Mouse (Mus musculus) left cerebral cortex, adult 11 months (tissue): ENCODE measurements around the gene Chtop.

Experiments used
- DNase-seq: peaks from one replicate; pipeline ENCODE4 v3.0.0; 2022; ENCODE audit warnings: low spot score

Gene Chtop

DNA sequence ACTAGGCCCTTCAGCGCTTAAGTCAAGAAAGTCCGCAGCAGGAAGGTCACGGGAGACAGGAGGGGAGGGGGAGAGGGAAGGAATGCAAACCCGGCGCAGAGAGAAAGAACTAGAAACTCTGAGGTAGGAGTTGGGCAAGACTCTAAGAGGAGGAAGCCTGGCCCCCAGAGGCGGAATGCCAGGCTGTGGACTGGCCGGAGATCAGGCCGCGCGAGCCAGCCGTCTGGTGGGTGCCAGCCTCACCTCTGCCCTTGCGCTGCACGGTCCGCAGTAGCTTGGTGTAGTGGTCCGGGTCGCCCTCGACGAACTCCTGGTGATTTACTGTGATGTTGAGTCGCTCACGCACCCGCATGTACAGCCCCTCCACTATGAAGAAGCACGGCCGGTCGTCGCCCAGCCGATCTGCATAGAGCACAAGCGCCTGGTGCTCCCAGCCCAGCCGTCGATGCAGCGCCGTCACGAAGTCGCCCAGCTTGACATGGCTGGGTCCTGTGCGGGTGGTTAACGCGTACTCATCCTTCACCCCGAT, 44.7 kb downstream of the Chtop start:
- no peak for DNase-seq

DNA sequence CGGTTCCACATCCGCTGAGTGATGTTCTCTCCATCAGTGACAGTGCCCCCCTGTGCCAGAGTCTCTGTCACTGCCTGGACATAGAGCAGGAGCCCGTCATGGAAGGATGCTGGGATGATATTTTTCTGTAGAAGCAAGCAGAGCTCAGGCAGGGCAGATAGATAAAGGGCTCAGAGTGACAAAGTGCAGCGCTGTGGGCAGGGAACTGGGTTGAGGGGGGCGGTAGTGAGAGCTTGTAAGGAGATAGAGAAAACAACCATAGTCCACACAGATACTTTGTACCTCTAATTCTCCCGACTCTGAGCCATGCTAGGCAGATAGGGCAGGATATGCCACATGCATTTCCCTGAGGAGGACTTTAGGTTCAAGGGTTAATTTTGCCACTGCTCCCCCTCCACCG, 46.7 kb downstream of the Chtop start:
- no peak for DNase-seq

GRCm38 (mm10) chr3:90461935-90462334, 47.4 kb downstream of the Chtop start:
- DNase-seq: no peak

DNA sequence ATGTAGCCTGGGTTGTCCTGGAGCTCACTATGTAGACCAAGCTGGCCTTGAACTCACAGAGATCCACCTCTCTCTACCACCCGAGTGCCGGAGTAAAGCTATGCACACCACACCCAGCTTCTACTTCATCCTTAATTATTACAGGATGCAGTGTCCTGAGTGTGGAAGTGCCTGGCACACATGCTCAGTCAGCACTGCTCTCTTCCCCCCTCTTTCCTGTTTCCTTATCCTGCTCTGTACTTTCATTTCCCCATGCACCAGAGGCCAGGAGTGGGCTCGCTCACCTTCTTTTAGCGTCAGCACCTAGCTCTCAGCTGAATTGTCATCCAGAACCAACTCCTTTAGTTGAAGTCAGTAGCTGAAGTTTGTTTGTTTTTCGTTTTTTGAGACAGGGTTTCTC, 49.0 kb downstream of the Chtop start:
- no peak for DNase-seq

- no peak for DNase-seq
Observed at GRCm38 (mm10) chr3:90459727-90460126, 49.6 kb downstream of the Chtop start.

DNA sequence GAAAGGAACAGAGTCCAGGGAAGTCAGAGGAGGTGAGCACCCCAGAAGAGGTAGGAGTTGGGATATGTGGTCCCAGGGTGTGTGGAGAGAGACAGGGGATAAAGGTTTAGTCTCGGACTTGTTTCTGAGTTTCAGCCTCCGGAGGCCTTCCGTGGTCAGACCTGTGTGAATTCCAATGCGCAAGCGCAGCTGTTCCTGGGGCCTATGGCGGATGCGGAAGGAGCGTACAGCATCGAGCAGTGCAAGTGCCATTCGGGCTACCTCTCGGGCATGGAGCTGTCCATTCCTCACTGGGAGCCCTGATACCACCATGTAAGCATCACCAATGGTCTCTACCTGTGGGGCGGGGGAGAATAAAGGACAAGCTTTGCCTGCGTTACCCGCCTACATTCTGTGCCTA, 54.4 kb downstream of the Chtop start:
- DNase-seq: no peak

DNA sequence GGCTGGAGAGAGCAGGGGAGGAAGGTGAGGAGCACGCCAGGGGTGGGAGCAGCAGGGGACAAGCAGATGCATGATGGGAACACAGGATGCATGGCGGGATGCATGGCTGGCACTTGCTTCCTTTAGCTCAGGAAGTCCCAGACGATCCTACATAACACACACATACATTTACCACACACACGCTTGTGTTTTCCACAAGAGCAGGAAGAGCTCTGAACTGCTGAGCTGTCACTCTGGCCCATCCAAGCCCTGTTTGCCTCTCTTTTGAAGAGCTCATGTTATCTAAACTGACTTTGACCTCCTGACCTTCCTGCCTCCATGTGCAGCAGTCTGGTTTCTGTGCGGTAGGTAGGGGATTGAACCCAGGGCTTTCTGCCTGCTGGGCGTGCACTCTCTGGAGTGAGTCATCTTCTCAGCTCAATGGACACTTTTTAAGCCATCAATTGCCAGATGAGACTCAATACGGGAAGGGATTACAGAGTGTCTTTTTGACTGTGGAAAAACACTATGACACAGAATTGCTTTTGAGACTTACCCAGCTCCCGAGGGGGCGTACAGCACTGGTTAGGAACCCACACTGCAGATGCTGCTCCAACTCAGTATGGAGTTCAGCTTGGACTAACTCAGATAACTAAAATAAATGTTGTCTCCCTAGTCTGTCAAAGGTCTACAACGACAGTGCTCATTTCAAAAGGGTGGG, 57.8 kb downstream of the Chtop start:
- no peak for DNase-seq

DNA sequence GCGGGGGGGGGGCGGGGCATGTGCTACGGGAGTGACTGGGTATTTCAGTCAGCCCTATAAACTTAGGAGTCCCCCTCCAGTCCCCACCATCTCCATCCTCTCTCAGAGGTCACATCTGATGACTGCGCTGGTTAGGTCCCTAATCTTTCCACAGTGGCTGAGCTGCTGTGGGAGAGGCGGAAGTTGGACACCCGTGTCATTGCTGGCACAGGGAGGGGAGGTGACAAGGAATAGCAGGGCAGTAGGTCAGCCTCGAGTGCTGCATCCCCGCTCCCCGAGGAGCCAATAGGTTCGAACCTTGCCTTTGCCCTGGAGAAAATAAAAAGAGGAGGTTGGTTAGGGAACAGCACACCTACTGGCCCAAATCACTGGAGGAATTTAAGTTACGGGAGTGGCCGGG, 58.4 kb downstream of the Chtop start:
- no peak for DNase-seq
